Mouse (Mus musculus): Measurements from ENCODE around the gene Pigq.

DNA sequence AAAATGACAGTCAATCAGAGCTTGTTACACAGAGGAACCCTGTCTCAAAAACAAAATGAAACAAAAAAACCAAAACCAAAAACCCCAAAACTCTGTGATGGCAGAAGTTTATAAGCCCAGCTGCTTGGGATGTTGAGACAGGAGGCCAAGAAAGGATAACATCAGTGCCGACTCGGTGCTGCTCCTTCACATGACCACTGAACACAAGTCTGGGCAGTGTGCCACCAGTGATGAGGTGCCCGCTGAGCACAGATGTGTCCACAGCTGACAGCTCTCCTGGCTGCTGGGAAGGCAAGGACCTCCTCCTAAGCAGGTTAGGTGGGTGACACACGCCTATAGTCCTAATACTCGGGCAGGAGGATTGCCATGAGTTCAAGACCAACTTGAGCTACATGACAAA, 22.6 kb downstream of the Pigq start:
- no peak for TF ChIP-seq CTCF (IDR thresholded peaks at IDR 0.05; ENCODE audit: borderline replicate concordance, extremely low read depth, insufficient read depth, insufficient read length)
- TF ChIP-seq POLR2A (IDR thresholded peaks at IDR 0.05; ENCODE audit: borderline replicate concordance, extremely low read depth, insufficient read depth, insufficient read length, poor library complexity, severe bottlenecking): no peak
